In the genomic region with DNA sequence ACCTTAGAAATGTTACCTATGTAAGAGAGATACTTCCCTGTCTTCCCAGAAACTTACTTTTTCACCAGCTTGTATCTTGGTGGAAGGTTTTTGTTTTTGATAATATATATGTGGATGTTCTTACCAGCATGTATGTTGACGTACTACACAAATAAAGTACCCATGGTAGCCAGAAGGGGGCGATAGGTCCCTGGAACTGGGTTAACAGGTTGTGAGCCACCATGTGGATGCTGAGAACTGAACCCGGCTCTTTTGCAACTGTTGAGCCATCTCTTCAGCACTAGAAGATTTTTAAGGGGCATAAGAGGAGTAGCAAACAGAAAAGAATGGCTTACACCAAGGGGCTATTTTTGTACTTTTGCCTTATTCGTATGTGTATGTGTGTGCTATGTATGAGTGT, we compare ENCODE assay signal across 16 mouse cellular contexts. TPM values are rescaled to one million over a fixed set of nuclear protein-coding genes. Genes with fewer than 3 reads are reported as not detected.
DNase-seq lines count a peak whose midpoint lies in the region; ATAC-seq and TF ChIP-seq lines count a peak whose summit lies in the region.
"Had no signal": no experiment of that assay in that cellular context is flagged by ENCODE, and none has a peak within 500 bp of the region (broad histone marks: within the 10 kb centered on the region; RNA-seq: fewer than 3 reads in every experiment).

No protein-coding gene starts in this region.

- no peaks in the 10 kb centered on the region for H3K36me3 ChIP-seq in intestine, postnatal 0 days (ENCODE audit: control insufficient read depth, insufficient read depth)
- H3K36me3 ChIP-seq in intestine, embryonic 15.5 days, result no peaks in the 10 kb centered on the region
- no peaks in the 10 kb centered on the region for H3K36me3 ChIP-seq in thymus, adult 2 months (ENCODE audit: control insufficient read depth, insufficient read depth, low read length)
- no peaks in the 10 kb centered on the region for H3K36me3 ChIP-seq in stomach, postnatal 0 days (ENCODE audit: control insufficient read depth, insufficient read depth, low read length)
- H3K36me3 ChIP-seq: G1E; lung, embryonic 15.5 days; midbrain, embryonic 10.5 days had no signal

- no peak overlapping the region for H3K27ac ChIP-seq in intestine, postnatal 0 days (ENCODE audit: low read depth, low read length)
- no peak overlapping the region for H3K27ac ChIP-seq in intestine, embryonic 15.5 days
- no peak overlapping the region for H3K27ac ChIP-seq in thymus, adult 2 months (ENCODE audit: control insufficient read depth, insufficient read depth, low read length)
- no peak overlapping the region for H3K27ac ChIP-seq in bone marrow, adult 2 months (ENCODE audit: control insufficient read depth, insufficient read depth, low read depth, low read length, poor library complexity)
- H3K27ac ChIP-seq in stomach, postnatal 0 days (replicated peaks), result no peak overlapping the region
- H3K27ac ChIP-seq: lung, embryonic 15.5 days; midbrain, embryonic 10.5 days had no signal

- no peak overlapping the region for H3K4me3 ChIP-seq in intestine, postnatal 0 days (ENCODE audit: low read depth, low read length)
- H3K4me3 ChIP-seq in intestine, embryonic 15.5 days (replicated peaks), result no peak overlapping the region
- no peak overlapping the region for H3K4me3 ChIP-seq in thymus, adult 2 months (ENCODE audit: control insufficient read depth, insufficient read depth, low read length)
- H3K4me3 ChIP-seq in bone marrow, adult 2 months (replicated peaks; ENCODE audit: control insufficient read depth, low read depth, low read length), result no peak overlapping the region
- no peak overlapping the region for H3K4me3 ChIP-seq in stomach, postnatal 0 days (ENCODE audit: low read depth, low read length)
- H3K4me3 ChIP-seq: lung, embryonic 15.5 days; midbrain, embryonic 10.5 days had no signal

- no peak for TF ChIP-seq POLR2A in thymus, adult 2 months (IDR thresholded peaks at IDR 0.05; ENCODE audit: control insufficient read depth, extremely low read depth, insufficient read depth, low read length, poor library complexity)
- TF ChIP-seq POLR2A in bone marrow, adult 2 months (IDR thresholded peaks at IDR 0.05; ENCODE audit: borderline replicate concordance, control insufficient read depth, low read depth, low read length), result no peak

- TF ChIP-seq CTCF in intestine, postnatal 0 days (IDR thresholded peaks at IDR 0.05; ENCODE audit: low read depth), result peak; percentile 48
- no peak for TF ChIP-seq CTCF in thymus, adult 2 months (IDR thresholded peaks at IDR 0.05; ENCODE audit: borderline replicate concordance, control insufficient read depth, extremely low read depth, insufficient read depth, low read length, poor library complexity)
- 0 out of 2 replicates have a peak, but pooled peaks have one; percentile 16 for TF ChIP-seq CTCF in bone marrow, adult 2 months (IDR thresholded peaks at IDR 0.05; ENCODE audit: control insufficient read depth, insufficient read depth, low read length)
- peak; percentile 53 for TF ChIP-seq CTCF in stomach, postnatal 0 days (IDR thresholded peaks at IDR 0.05; ENCODE audit: low read depth)

- H3K27me3 ChIP-seq in intestine, postnatal 0 days (replicated peaks; ENCODE audit: control insufficient read depth, insufficient read depth, low read length), result no peaks in the 10 kb centered on the region
- no peaks in the 10 kb centered on the region for H3K27me3 ChIP-seq in intestine, embryonic 15.5 days (replicated peaks)
- no peaks in the 10 kb centered on the region for H3K27me3 ChIP-seq in thymus, adult 2 months (ENCODE audit: control insufficient read depth, insufficient read depth, low read length)
- H3K27me3 ChIP-seq in stomach, postnatal 0 days (ENCODE audit: control insufficient read depth, insufficient read depth, low read length), result no peaks in the 10 kb centered on the region
- H3K27me3 ChIP-seq: lung, embryonic 15.5 days had no signal

- no peak for TF ChIP-seq EP300 in stomach, postnatal 0 days (optimal IDR thresholded peaks at IDR 0.05)

- ATAC-seq in intestine, postnatal 0 days, result no peak
- no peak for ATAC-seq in intestine, embryonic 15.5 days
- no peak for ATAC-seq in stomach, postnatal 0 days (ENCODE audit: low FRiP score, low TSS enrichment)

- 84% methylated on average over 4 of the region's 4 CpGs for WGBS in intestine, postnatal 0 days
- WGBS in intestine, embryonic 15.5 days, result 81% methylated on average over 4 of the region's 4 CpGs
- 86% methylated on average over 4 of the region's 4 CpGs for WGBS in thymus, adult 2 months
- 84% methylated on average over 4 of the region's 4 CpGs for WGBS in bone marrow, adult 2 months
- WGBS in stomach, postnatal 0 days, result 79% methylated on average over 4 of the region's 4 CpGs

- no peak overlapping the region for H3K9ac ChIP-seq in intestine, postnatal 0 days (ENCODE audit: low read depth, low read length)
- no peak overlapping the region for H3K9ac ChIP-seq in intestine, embryonic 15.5 days
- no peak overlapping the region for H3K9ac ChIP-seq in stomach, postnatal 0 days (ENCODE audit: low read length)
- H3K9ac ChIP-seq: lung, embryonic 15.5 days had no signal

- H3K9me3 ChIP-seq in intestine, postnatal 0 days (ENCODE audit: control insufficient read depth), result no peaks in the 10 kb centered on the region
- no peaks in the 10 kb centered on the region for H3K9me3 ChIP-seq in intestine, embryonic 15.5 days
- no peaks in the 10 kb centered on the region for H3K9me3 ChIP-seq in stomach, postnatal 0 days (ENCODE audit: control insufficient read depth, low read length)
- H3K9me3 ChIP-seq: G1E; lung, embryonic 15.5 days; midbrain, embryonic 10.5 days had no signal

- no peaks in the 10 kb centered on the region for H3K4me1 ChIP-seq in intestine, postnatal 0 days (replicated peaks; ENCODE audit: control insufficient read depth, insufficient read depth, low read length)
- no peaks in the 10 kb centered on the region for H3K4me1 ChIP-seq in intestine, embryonic 15.5 days (replicated peaks)
- no peaks in the 10 kb centered on the region; the same call in 1 of the 2 replicates for H3K4me1 ChIP-seq in thymus, adult 2 months (replicated peaks; ENCODE audit: control insufficient read depth, insufficient read depth, low read length)
- H3K4me1 ChIP-seq in bone marrow, adult 2 months (ENCODE audit: control insufficient read depth, insufficient read depth, low read length), result no peaks in the 10 kb centered on the region
- H3K4me1 ChIP-seq in stomach, postnatal 0 days (replicated peaks; ENCODE audit: control insufficient read depth, insufficient read depth), result no peaks in the 10 kb centered on the region
- H3K4me1 ChIP-seq: lung, embryonic 15.5 days; midbrain, embryonic 10.5 days had no signal

- H3K4me2 ChIP-seq in intestine, postnatal 0 days (replicated peaks; ENCODE audit: low read depth), result no peak overlapping the region
- no peak overlapping the region for H3K4me2 ChIP-seq in intestine, embryonic 15.5 days (replicated peaks)
- H3K4me2 ChIP-seq in stomach, postnatal 0 days (replicated peaks; ENCODE audit: low read depth), result no peak overlapping the region
- H3K4me2 ChIP-seq: lung, embryonic 15.5 days had no signal

- peak; percentile 21 for DNase-seq in thymus, postnatal 4 days
- DNase-seq in thymus, adult 2 months, result no peak
- no peak for DNase-seq in stomach, postnatal 0 days (ENCODE audit: low spot score)
- no peak for DNase-seq in right cerebral cortex, postnatal 10 days (ENCODE audit: low spot score in 2 of 2)
- no peak for DNase-seq in cerebellum, adult 9-10 months
- DNase-seq: cerebellum, postnatal 14 days; kidney, postnatal 10 days; left cerebral cortex, postnatal 4 days; thymus, adult 18-20 months had no signal

RNA-seq across cellular contexts. Expression of a gene that starts 15.8 kb away (rescaled TPM):
- not detected in 2 replicates for polyA plus RNA-seq in intestine, postnatal 0 days (2015; fragmentation: Nextera tagmentation; extraction: Ambion mirVana)
- polyA plus RNA-seq in intestine, embryonic 15.5 days (2015; fragmentation: Nextera tagmentation; extraction: Ambion mirVana), result not detected in 2 replicates
- polyA plus RNA-seq in thymus, adult 2 months (2012; rRNA removed), result 0.42 TPM in 1 of 2 replicates, not detected in the other
- polyA plus RNA-seq in bone marrow, adult 2 months (2011; ENCODE audit: insufficient read depth, insufficient read length, low replicate concordance, missing spikeins), result not detected in 2 replicates
- not detected in 2 replicates for polyA plus RNA-seq in stomach, postnatal 0 days (2015; fragmentation: Nextera tagmentation; extraction: Ambion mirVana)
- polyA plus RNA-seq: embryonic facial prominence, embryonic 11.5 days; G1E; lung, embryonic 15.5 days; midbrain, embryonic 10.5 days had no signal

RNA-seq across cellular contexts. Expression of a gene that starts 22.6 kb away (rescaled TPM):
- polyA plus RNA-seq in intestine, postnatal 0 days (2015; fragmentation: Nextera tagmentation; extraction: Ambion mirVana), result 32.3 and 32.4 TPM in 2 replicates
- 35.9 and 41.5 TPM in 2 replicates for polyA plus RNA-seq in intestine, embryonic 15.5 days (2015; fragmentation: Nextera tagmentation; extraction: Ambion mirVana)
- polyA plus RNA-seq in thymus, adult 2 months (2012; rRNA removed), result 4.2 and 5.0 TPM in 2 replicates
- polyA plus RNA-seq in bone marrow, adult 2 months (2011; ENCODE audit: insufficient read depth, insufficient read length, low replicate concordance, missing spikeins), result 9.3 and 15.5 TPM in 2 replicates
- polyA plus RNA-seq in stomach, postnatal 0 days (2015; fragmentation: Nextera tagmentation; extraction: Ambion mirVana), result 26.1 and 29.8 TPM in 2 replicates
